Mouse (Mus musculus) urinary bladder, postnatal 4 days (tissue): ENCODE measurements around the gene Ern1.
"Not testable (repeated sequence)": the region's sequence is repeated elsewhere in the genome, so short reads cannot be mapped to it uniquely, and the experiment has no call there.

Source experiments
- DNase-seq, 2 experiments: peaks; one replicate each; pipeline ENCODE4 v3.0.0; 2021 to 2022; ENCODE audit warnings: low spot score in 2 of 2

Gene Ern1

DNA sequence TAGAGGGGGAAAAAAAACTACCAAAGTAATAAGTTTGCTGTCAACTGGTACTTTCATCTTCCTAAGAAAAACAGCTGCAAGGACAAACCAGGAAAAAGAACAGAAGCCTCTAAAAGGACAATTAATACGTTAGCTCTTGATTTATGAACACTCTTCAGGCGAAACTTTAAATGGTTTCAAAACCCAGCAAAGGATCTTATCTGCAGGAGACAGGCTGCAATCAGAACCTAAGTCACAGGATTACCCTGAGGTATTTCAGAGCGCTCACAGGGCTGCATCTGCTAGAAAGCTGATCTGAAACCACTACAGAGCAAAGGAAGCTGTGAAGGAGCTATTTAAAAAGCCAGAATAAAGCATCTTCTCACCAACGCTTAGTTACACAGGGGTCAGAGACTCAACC lies 6.0 kb downstream of the Ern1 start:
- DNase-seq, result no peak

GRCm38 (mm10) chr11:106480530-106480885 lies 7.1 kb downstream of the Ern1 start:
- no peak for DNase-seq

- DNase-seq, result no peak
These were observed 7.8 kb downstream of the Ern1 start for GRCm38 (mm10) chr11:106479619-106480529.

- DNase-seq, result no peak
These were observed 8.9 kb downstream of the Ern1 start for GRCm38 (mm10) chr11:106478745-106479144.

DNA sequence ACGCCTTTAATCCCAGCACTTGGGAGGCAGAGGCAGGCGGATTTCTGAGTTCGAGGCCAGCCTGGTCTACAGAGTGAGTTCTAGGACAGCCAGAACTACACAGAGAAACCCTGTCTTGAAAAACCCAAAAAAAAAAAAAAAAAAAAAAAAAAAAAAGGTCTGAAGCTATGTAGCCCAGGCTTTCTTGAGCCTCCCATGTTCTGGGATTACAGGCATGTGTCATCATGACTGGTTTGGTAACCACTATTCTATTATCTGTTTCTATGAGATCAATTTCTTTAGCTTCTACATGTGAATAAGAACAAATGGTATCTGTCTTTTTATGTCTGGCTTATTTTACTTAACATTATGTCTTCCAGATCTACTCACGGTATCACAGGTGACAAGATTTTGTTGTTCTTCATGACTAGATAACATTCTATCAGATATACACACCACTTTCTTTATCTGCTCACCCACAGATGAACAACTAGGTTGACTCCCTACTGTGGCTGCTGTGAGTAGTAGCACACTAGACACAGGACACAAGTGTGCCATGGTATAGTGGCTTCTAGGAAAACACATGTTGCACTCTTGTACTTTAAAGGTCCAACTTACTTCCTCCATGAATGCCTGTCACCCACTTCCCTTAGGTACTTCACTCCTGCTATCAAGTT lies 10.0 kb downstream of the Ern1 start:
- no peak for DNase-seq

- DNase-seq, result no peak
These were observed 12.3 kb downstream of the Ern1 start for GRCm38 (mm10) chr11:106475309-106475708.

DNA sequence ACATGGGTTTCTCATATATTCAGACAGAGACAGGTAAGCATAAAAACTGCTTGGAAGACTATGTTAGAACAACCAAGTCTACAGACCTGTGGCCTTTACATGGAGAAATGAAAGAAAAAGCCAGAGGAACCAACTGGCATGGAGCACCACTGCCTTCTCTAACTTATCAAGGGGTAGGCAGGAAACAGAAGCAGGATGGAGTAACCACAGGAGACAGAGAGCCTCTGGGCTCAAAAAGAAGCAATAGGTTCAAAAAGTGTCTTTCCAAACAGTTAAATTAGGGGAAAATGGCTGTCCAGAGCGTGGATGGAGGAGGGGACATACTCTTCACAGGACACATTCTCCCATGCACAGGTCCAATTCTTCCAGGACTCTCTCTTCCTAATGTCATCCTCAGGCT lies 16.0 kb downstream of the Ern1 start:
- DNase-seq, result no peak

DNA sequence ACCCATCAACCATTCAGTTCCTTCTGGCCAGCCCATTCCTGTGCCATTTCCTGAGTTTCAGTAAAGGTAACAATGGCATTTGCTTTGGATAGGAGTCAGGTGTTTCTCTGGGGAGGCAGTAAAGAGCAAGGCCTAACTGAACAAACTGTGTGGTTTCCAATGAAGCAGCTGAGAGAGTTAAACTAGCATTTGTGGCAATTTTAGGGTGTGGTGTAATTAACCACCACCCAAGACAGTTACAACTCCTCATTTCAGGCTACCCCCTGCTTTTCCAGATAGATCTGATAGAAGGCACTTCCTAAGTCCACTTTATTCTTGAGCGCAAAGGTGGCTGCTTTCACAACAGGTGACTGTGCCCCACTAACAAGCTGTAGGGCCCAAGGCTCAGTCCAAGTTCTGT lies 19.1 kb downstream of the Ern1 start:
- DNase-seq, result no peak

- no peak for DNase-seq
These were observed 21.7 kb downstream of the Ern1 start for GRCm38 (mm10) chr11:106465932-106466331.

- DNase-seq, result no peak
These were observed 22.1 kb downstream of the Ern1 start for GRCm38 (mm10) chr11:106465545-106465903.

GRCm38 (mm10) chr11:106464681-106465544 lies 22.7 kb downstream of the Ern1 start:
- DNase-seq, result no peak

- DNase-seq, result no peak
These were observed 23.8 kb downstream of the Ern1 start for GRCm38 (mm10) chr11:106463845-106464244.

GRCm38 (mm10) chr11:106462309-106462708 lies 25.3 kb downstream of the Ern1 start:
- DNase-seq, result no peak

GRCm38 (mm10) chr11:106461145-106461932 lies 26.3 kb downstream of the Ern1 start:
- no peak for DNase-seq

GRCm38 (mm10) chr11:106460671-106461070 lies 27.0 kb downstream of the Ern1 start:
- no peak for DNase-seq

DNA sequence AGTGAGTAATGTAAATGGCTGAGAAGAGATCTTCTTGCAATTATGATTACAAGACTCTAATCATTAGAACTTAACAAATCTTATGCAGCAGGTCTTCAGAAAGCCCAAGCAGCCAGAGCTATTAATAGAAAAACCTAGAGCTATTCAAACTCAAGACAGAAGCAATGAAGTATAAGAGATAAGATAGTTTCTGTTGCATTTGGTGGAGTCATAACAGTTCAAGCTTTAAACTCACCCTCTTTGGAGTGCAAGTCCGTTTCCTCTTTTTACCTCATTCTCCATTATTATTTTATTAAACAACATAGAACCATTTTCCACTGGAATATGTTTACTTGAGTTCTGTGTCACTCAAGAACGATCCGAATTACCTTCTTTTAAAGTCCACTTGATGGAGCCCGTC lies 29.1 kb downstream of the Ern1 start:
- no peak for DNase-seq

DNA sequence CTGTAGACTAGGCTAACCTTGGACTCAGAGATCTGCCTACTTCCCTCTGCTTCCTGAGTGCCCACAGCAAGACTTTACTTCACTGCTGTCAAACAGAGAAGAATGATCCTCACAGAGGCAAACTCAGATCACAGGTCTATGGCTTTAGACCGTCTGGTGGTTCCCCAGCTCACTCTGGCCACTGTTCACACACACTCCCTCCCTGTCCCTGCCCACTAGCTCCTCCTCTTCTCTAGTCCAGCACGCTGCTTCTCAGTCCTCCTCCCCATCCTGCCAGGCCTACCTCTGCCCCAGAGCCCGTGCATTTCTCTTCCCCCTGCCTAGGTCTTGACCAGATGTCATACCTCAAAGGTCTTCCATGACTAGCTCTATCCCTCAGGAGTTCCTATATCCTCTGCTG lies 44.0 kb downstream of the Ern1 start:
- DNase-seq, result no peak

GRCm38 (mm10) chr11:106442564-106442963 lies 45.1 kb downstream of the Ern1 start:
- DNase-seq, result not testable (repeated sequence)

DNA sequence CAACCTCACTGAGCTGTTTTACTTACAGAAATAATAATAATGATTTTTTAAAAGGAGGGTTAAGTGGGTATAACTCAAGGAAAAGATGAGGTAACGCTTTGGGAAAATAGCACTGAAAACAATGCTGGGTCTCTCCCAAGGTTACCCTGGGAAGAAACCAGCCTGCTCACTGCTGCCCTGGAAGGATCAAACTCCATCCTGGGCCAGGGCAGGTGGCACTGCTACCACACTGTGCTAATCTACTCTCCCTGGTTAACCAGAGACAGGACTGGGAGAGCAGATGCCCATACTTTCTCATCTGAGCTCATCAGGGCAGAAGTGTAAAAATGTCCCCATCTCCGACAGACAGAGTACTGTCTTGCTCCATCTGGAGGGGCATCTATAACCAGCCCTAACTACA lies 47.3 kb downstream of the Ern1 start:
- no peak for DNase-seq

- DNase-seq, result no peak
These were observed 48.3 kb downstream of the Ern1 start for GRCm38 (mm10) chr11:106439355-106439754.

DNA sequence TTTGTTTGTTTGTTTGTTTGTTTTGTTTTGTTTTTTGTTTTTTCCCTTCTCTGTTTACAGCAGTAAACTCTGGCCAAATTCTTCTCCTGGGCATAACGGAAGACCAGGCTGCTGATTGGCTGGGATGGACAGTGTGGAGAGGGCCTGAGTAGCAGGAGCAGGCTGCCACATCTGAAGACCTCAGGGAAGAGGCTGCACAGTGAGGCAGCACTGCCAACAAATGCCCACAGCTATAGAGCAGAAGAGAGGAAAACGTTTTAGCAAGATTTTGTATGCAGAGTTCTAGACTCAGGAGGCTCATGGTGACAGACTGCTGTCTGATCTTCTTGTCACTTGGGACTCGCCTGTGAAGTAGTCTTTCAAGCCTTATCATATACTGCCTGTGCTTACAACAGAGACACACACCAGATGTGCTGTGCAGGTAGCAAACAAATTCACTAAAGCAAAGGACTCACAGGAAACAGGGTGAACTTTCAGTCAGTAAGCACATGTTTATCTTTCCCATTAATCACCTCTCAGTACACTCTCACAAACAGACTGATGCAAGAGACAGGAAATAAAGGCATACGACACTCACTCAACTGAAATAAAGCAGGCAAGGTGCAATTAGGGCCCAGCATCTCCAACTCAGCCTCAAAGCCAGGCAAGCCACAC lies 49.0 kb downstream of the Ern1 start:
- DNase-seq, result no peak
